Mouse (Mus musculus) bone marrow macrophage, adult 2 months (primary cell): ENCODE data around the gene Caln1. TPM values are rescaled to one million over a fixed set of nuclear protein-coding genes. Genes with fewer than 3 reads are reported as not detected.
"Not testable (repeated sequence)": the region's sequence is repeated elsewhere in the genome, so short reads cannot be mapped to it uniquely, and the experiment has no call there.

ENCODE experiments used
- H3K27ac ChIP-seq: 2 replicates; pipeline ENCODE4 v1.5.1; 2012; ENCODE audit warnings: low read depth, low read length; ENCODE audit not compliant: insufficient read depth
- H3K4me1 ChIP-seq: 2 replicates; pipeline ENCODE4 v1.6.1; 2012; ENCODE audit warnings: low read length; ENCODE audit not compliant: control insufficient read depth, insufficient read depth
- H3K4me3 ChIP-seq: 2 replicates; pipeline ENCODE4 v1.5.1; 2012; ENCODE audit warnings: mild to moderate bottlenecking, low read length, moderate library complexity; ENCODE audit not compliant: insufficient read depth
- CTCF ChIP-seq: IDR thresholded peaks from 2 replicates; pipeline ENCODE4 v1.5.1; 2012; ENCODE audit warnings: low read depth, mild to moderate bottlenecking, low read length, moderate library complexity
- POLR2A ChIP-seq: IDR thresholded peaks from 2 replicates; pipeline ENCODE4 v1.6.1; 2012; ENCODE audit warnings: mild to moderate bottlenecking, low read depth, low read length, borderline replicate concordance
- polyA plus RNA-seq: library from polyadenylated mRNA; stranded (reverse); fragments of >200 nt; gene quantifications from 2 replicates; pipeline ENCODE4 v1.2.4, GENCODE M21; 2012; ENCODE audit not compliant: missing spikeins, insufficient read depth, insufficient read length

Gene Caln1
- polyA plus RNA-seq, 1 experiment = not detected

DNA sequence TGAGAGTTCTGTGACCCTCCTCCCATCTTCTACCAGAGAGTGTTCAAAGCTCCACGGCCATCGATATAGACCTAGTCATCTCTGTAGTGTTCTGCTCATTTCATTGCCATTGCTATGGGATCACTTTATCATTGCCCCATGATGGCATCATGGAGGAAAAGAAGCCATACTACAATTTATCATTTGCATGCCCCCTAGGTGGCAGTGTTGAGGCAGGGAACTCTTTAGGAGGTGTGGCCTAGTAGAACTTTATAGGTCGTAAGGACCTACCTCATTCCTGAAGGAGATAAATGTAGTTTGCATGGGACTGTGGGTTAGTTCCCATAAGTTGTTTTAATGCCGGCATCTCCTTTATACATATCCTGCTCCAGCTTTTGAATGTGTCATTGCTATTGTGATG is 217.0 kb downstream of the Caln1 start:
- TF ChIP-seq POLR2A (no peak), CTCF (no peak)
- no peak overlapping the region for H3K4me3 ChIP-seq
- no peaks in the 10 kb centered on the region for H3K4me1 ChIP-seq
- no peak overlapping the region for H3K27ac ChIP-seq

DNA sequence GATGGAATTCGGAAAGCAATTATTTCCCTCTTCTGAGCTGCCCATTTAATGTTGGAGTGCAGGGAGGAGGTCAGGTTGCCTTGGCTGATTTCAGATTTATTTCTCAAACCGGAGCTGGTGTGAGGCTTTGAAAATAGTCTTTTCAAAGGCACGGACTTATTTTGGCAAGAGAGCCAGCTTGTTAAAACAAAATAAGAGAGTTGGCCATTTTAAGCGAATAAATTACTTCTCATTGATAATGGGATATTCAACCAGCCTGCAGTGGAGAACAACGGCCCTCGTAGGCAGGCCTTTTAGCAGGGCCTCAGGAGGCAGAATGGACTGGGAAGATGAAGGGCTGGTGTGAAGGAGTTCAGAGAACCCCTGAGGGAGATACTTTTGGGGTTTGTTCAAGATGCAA is 227.3 kb downstream of the Caln1 start:
- Histone ChIP-seq H3K27ac (no peak overlapping the region), H3K4me1 (no peaks in the 10 kb centered on the region), H3K4me3 (no peak overlapping the region)
- no peak for TF ChIP-seq CTCF
- no peak for TF ChIP-seq POLR2A

DNA sequence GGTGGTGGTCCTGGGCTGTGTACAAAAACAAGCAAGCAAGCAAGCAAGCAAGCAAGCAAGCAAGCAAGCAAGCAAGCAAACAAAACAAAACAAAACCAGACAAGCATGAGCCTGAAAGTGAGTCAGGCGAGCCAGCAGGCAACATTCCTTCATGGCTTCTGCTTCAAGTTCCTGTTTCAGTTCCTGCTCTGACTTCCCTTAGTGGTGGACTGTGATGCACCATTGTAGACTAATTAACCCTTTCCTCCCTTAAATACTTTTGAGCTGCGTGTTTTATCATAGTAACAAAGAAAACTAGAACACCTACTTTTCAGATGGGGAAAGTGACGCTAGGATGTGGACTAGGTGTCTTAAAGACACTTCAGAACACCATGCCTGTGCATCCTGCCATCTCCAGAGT is 244.4 kb downstream of the Caln1 start:
- peak overlapping the region; percentile 71 for H3K27ac ChIP-seq
- no peak for TF ChIP-seq POLR2A
- TF ChIP-seq CTCF = no peak
- H3K4me1 ChIP-seq = 0 out of 2 replicates have a peak, but pooled peaks cover 4% of the 10 kb centered on the region
- no peak overlapping the region for H3K4me3 ChIP-seq

DNA sequence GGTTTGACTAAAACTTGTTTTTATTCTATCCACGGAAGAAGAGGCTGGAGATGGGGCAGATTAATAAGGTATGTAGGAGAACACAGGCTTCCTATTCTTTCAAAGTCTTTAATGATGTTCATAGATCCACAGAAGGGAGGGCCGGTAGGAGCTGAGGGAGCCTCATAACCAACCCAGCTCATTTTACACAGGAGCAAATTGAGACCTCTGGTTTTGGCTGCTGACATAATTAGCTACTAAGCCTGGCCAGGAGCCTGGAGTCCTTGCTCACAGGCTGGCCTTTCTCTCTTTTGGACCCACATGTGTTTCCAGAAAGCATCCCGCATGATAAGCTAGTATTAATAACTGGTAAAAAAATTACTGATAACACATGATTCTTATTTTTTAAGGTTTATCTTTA is 245.0 kb downstream of the Caln1 start:
- Histone ChIP-seq H3K27ac (no peak overlapping the region), H3K4me3 (no peak overlapping the region), H3K4me1 (0 out of 2 replicates have a peak, but pooled peaks cover 4% of the 10 kb centered on the region)
- no peak for TF ChIP-seq CTCF
- TF ChIP-seq POLR2A = no peak

DNA sequence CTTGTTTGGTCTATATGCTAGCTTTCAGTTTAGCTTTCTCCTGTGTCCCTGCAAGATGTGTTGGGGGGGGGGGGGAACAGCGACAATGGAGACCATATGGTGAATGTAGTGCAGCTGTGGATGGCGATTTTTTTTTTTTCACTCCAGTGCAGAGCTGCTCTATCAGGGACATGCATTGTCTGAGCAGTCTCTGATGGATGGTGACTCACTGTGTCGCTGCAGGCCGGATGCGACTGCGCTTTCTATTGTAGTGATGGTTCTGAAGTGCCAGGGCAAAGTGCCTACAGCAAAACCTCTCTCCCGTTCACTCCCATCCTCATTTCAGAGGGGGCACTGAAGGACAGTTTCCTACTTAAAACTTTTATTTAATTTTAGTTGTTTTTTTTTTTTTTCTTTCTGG is 250.8 kb downstream of the Caln1 start:
- H3K4me3 ChIP-seq = no peak overlapping the region
- H3K4me1 ChIP-seq = no peaks in the 10 kb centered on the region
- no peak for TF ChIP-seq CTCF
- TF ChIP-seq POLR2A = no peak
- no peak overlapping the region for H3K27ac ChIP-seq

DNA sequence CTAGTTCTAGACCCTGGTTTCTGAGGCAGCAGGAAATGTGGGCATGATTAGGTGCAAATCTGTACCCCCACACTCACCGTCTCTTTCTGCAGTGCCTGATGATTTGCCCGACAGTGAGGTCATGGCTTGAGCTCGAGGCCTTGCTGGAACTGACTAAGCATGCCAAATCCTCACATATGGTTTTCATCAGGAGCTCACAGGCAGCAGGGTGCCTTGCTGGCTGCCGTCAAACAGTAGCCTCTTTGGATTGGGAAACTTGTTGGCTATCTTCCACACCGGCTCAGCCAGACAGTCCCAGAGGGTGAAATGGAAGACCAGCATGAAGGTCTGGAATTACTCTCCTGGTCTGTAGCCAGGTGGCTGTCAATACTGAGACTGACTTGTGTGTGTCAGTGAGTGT is 254.0 kb downstream of the Caln1 start:
- H3K4me1 ChIP-seq = no peaks in the 10 kb centered on the region
- TF ChIP-seq POLR2A = no peak
- TF ChIP-seq CTCF = no peak
- H3K4me3 ChIP-seq = no peak overlapping the region
- H3K27ac ChIP-seq = no peak overlapping the region

DNA sequence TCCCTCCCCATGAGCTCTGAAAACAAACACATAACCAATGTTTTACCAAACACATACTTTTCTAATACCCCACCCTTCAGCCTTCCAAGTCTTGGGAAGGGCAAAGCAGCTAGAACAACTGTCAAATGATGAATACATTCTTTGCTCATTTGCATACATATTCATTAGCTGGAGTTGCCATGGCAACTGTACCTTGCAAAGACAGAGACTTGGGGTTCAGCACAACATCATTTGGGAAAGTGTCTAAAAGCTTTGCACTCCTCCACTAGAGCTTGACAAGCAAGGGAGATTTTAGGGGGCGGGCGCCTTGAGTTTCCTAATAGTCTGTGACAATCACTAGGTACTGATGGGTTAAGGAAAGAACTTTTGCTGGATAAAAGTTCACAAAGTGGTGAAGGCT is 258.5 kb downstream of the Caln1 start:
- Histone ChIP-seq H3K4me3 (no peak overlapping the region), H3K4me1 (no peaks in the 10 kb centered on the region), H3K27ac (no peak overlapping the region)
- TF ChIP-seq POLR2A (no peak), CTCF (no peak)

DNA sequence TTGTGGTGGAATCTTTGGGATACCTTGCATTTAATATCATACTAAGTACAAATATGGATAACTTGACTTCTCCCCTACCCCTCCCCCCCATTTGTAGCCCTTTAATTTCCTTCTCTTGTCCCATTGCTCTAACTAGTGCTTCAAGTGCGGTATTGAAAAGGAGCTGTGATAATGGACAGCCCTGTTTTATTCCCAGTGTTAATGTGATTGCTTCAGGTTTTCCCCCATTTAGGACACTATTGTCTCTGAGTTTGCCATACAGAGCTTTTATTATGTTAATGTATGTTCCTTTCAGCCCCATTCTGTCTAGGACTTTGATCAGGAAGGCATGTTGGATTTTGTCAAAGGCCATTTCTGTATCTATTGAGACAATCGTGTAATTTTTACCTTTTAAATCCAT is 266.1 kb downstream of the Caln1 start:
- H3K4me3 ChIP-seq = no peak overlapping the region
- TF ChIP-seq CTCF (no peak), POLR2A (no peak)
- H3K27ac ChIP-seq = no peak overlapping the region
- H3K4me1 ChIP-seq = no peaks in the 10 kb centered on the region

DNA sequence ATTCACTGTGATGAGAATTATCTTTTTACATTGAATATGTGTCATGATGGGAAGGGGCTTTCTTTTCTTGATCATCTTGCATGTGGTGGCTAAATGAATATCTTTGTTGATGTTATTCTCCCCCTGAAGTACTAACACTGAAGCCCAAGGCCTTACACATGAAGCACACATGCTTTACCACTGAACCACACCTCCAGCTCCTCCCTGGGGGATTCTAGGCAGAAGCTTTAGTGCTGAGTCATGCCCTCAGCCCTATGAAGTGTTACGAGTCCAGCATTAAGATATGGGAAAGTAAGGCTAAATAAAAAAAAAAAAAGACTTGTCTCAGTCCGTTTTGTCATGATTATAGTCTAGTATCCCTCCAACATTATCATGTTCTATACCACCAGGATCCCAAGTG is 272.6 kb downstream of the Caln1 start:
- TF ChIP-seq POLR2A (no peak), CTCF (no peak)
- H3K4me3 ChIP-seq = no peak overlapping the region
- H3K4me1 ChIP-seq = no peaks in the 10 kb centered on the region
- no peak overlapping the region for H3K27ac ChIP-seq

DNA sequence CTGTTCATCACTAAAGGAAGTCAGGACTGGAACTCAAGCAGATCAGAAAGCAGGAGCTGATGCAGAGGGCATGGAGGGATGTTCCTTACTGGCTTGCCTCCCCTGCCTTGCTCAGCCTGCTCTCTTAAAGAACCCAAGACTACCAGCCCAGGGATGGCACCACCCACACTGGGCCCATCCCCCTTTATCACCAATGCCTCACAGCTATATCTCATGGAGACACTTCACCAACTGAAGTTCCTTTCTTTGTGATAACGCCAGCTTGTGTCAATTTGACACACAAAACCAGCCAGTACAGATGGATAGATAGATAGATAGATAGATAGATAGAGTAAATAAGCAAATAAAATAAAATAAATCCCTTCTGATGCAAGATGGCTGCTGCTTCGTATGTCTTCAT is 276.9 kb downstream of the Caln1 start:
- not testable (repeated sequence) for H3K27ac ChIP-seq, H3K4me3 ChIP-seq, H3K4me1 ChIP-seq

DNA sequence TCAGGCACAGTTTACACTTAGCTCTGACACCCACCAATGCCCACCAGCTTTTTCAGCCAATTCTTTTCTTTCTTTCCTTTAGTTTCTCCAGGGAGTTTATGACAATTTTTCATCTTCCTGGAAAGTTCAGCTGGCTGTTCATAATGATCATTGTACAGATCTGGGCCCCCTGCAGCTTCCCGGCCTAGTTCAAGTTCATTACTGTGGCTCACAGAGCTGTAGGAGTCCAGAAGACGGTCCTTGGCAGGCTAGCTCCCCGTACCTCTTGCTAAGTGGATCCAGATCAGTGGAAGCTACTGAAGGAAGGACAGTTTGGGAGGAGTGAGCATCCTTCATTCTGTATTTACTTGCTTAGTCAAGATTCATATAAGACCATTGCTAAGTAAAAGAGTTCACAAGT is 288.9 kb downstream of the Caln1 start:
- Histone ChIP-seq H3K27ac (no peak overlapping the region), H3K4me3 (no peak overlapping the region), H3K4me1 (no peaks in the 10 kb centered on the region)
- TF ChIP-seq POLR2A = no peak
- TF ChIP-seq CTCF = no peak
